Mouse (Mus musculus) ES-E14 (cell line): ENCODE results near the gene R3hdm1. TPM values are rescaled to one million over a fixed set of nuclear protein-coding genes. Genes with fewer than 3 reads are reported as not detected.
"Not testable (repeated sequence)": the region's sequence is repeated elsewhere in the genome, so short reads cannot be mapped to it uniquely, and the experiment has no call there.

Source experiments
- DNase-seq: peaks from one replicate; pipeline ENCODE4 v3.0.0-alpha.2; 2013; ENCODE audit warnings: low read depth, low spot score
- H3K27ac ChIP-seq: 2 replicates; pipeline ENCODE4 v1.5.1; 2012; ENCODE audit warnings: low read depth, mild to moderate bottlenecking, low read length, moderate library complexity, mixed read lengths; ENCODE audit not compliant: poor library complexity, insufficient read depth, severe bottlenecking
- H3K36me3 ChIP-seq: 2 replicates; pipeline ENCODE4 v1.6.1; 2012; ENCODE audit warnings: mild to moderate bottlenecking, low read length, moderate library complexity, mixed read lengths; ENCODE audit not compliant: control insufficient read depth, poor library complexity, insufficient read depth, severe bottlenecking
- H3K4me1 ChIP-seq, 2 experiments: fragments of 150-350 bp in 1 of 2; sonication (generic) in 1 of 2; 2 replicates each; pipeline ENCODE4 v1.6.1; 2012; ENCODE audit warnings: low read length in 2 of 2, mild to moderate bottlenecking in 1 of 2, mixed read lengths in 1 of 2; ENCODE audit not compliant: control insufficient read depth in 2 of 2, insufficient read depth in 2 of 2, poor library complexity in 1 of 2
- H3K4me3 ChIP-seq, 2 experiments: fragments of 150-350 bp in 1 of 2; sonication (generic) in 1 of 2; 2 replicates each; pipeline ENCODE4 v1.5.1; 2012; ENCODE audit warnings: low read length in 2 of 2, low read depth in 1 of 2, mild to moderate bottlenecking in 1 of 2, mixed read lengths in 1 of 2; ENCODE audit not compliant: insufficient read depth in 1 of 2, poor library complexity in 1 of 2, severe bottlenecking in 1 of 2
- H3K9ac ChIP-seq: 2 replicates; pipeline ENCODE4 v1.6.1; 2012; ENCODE audit warnings: low read depth, mild to moderate bottlenecking, low read length, mixed read lengths; ENCODE audit not compliant: poor library complexity, insufficient read depth, severe bottlenecking
- H3K9me3 ChIP-seq: fragments of 150-350 bp; sonication (generic); 2 replicates; pipeline ENCODE4 v1.6.1; 2012; ENCODE audit warnings: low read depth, mild to moderate bottlenecking, low read length; ENCODE audit not compliant: control insufficient read depth, insufficient read depth
- CHD2 ChIP-seq: IDR thresholded peaks from 2 replicates; pipeline ENCODE4 v1.6.1; 2014; ENCODE audit warnings: mild to moderate bottlenecking, low read depth, low read length, inconsistent platforms
- HCFC1 ChIP-seq: IDR thresholded peaks from 2 replicates; pipeline ENCODE4 v1.6.1; 2012; ENCODE audit warnings: low read length, inconsistent platforms, borderline replicate concordance; ENCODE audit not compliant: insufficient read depth
- MAFK ChIP-seq: IDR thresholded peaks from 2 replicates; pipeline ENCODE4 v1.6.1; 2014; ENCODE audit warnings: mild to moderate bottlenecking, low read depth, low read length, inconsistent platforms; ENCODE audit not compliant: insufficient read depth
- ZC3H11A ChIP-seq: IDR thresholded peaks from 2 replicates; pipeline ENCODE4 v1.6.1; 2012; ENCODE audit warnings: low read depth, mild to moderate bottlenecking, inconsistent platforms, low read length, borderline replicate concordance
- ZNF384 ChIP-seq: IDR thresholded peaks from 2 replicates; pipeline ENCODE4 v1.6.1; 2012; ENCODE audit warnings: low read depth, low read length, inconsistent platforms
- in situ Hi-C, 2 experiments: fragments of 600-800 bp; cut with MboI; formaldehyde crosslinking; loops; one replicate each; pipeline ENCODE4 v1.15.1; 2025; ENCODE audit warnings: low sequenced_read_pairs in 2 of 2, inconsistent platforms in 1 of 2; ENCODE audit not compliant: unreplicated experiment in 2 of 2
- total RNA-seq: library from RNA; depleted of rRNA; stranded (reverse); fragments of 300-350 nt; gene quantifications from 2 replicates; pipeline ENCODE4 v1.2.3, GENCODE M21; 2012

R3hdm1 gene
- total RNA-seq, 1 experiment = 56.6 TPM

DNA sequence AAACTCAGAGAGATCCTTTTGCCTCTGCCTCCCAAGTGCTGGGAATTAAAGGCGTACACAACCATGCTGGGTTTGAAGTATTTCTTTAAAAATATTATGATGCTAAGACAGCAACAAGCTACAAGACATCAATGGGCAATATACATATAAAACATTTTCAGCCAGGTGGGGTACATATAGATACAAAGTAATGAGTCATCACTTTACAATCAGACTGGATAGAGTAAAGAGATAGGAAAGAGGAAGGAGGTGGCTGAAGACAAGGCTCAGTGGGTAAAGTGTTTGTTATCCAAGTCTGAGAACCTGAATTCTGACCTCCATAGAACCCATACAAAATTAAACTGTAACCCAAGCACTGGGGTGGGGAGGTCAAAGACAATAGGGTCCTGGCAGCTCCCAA lies 4.8 kb upstream of the R3hdm1 start:
- DNase-seq = no peak
- H3K9me3 ChIP-seq = no peaks in the 10 kb centered on the region
- peak overlapping the region; percentile 44; the same call in 1 of the 2 replicates for H3K27ac ChIP-seq
- no peaks in the 10 kb centered on the region for H3K36me3 ChIP-seq
- no peak overlapping the region for H3K4me3 ChIP-seq
- peaks cover 10 to 12% of the 10 kb centered on the region in 2 experiments for H3K4me1 ChIP-seq
- in situ Hi-C loops = no loop called here
- H3K9ac ChIP-seq = no peak overlapping the region
- no peak for TF ChIP-seq ZC3H11A
- TF ChIP-seq CHD2 = no peak
- no peak for TF ChIP-seq HCFC1
- no peak for TF ChIP-seq MAFK
- no peak for TF ChIP-seq ZNF384

DNA sequence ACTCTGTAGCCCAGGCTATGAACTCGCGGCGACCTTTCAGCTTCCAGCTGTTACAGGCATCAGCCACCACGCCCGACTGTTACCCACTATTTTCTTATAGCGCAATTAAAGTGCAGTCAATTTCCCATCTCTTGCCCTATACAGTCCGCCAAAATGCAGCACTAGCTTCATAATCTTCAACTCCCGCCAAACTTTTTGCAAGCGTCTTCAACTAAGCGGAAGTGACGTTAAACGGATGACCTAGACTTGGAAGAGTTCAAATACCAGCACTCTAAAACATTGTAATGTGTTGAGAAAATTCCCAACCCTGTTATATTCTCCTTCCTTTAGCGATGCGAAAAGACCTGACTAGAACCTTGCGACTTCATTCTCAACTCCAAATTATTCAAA lies 855 bp upstream of the R3hdm1 start:
- Histone ChIP-seq H3K9ac (peak overlapping the region; percentile 82), H3K4me3 (peak overlapping the region; percentile 77 to 85), H3K27ac (no peak overlapping the region; the same call in 1 of the 2 replicates), H3K4me1 (peaks cover 8% of the 10 kb centered on the region in 2 experiments), H3K36me3 (no peaks in the 10 kb centered on the region), H3K9me3 (no peaks in the 10 kb centered on the region)
- DNase-seq = no peak
- in situ Hi-C loops = no loop called here
- TF ChIP-seq ZC3H11A (no peak), ZNF384 (no peak), CHD2 (no peak), MAFK (no peak), HCFC1 (no peak)

DNA sequence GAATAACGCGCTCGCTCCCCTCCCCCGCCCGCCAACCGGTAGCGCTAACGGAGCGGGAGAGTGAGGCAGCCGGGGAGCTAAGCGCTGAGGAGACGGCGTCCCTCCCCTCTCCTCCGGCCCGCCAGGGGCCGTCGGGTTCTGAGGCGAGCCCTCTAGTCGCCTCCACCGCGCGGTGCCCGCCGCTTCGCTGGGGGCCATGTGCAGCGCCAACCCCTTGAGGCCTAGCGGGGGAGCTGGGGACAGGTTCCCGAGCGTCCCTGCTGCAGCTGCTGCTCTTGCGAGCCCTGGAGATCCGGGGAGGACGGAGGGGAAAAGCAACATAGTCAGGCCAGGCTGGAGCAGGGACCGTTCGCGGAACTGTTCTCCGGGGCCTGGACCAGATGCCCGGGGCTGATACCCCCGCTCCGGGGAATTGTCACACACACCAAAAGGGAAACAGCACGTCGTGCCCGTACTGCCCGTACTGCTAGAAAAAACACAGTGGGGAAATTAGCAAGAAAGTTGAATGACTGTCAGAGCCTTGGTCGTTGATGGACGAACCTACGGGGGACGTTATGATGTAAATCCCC lies 503 bp downstream of the R3hdm1 start:
- in situ Hi-C loops = no loop called here
- no peaks in the 10 kb centered on the region for H3K9me3 ChIP-seq
- H3K27ac ChIP-seq = peak overlapping the region; percentile 64; the same call in 1 of the 2 replicates
- peaks cover 8 to 9% of the 10 kb centered on the region in 2 experiments for H3K4me1 ChIP-seq
- H3K4me3 ChIP-seq = peak overlapping the region; percentile 91 to 98
- DNase-seq = no peak
- H3K9ac ChIP-seq = peak overlapping the region; percentile 79
- TF ChIP-seq HCFC1 (0 out of 2 replicates have a peak, but pooled peaks have one; percentile 3), ZC3H11A (no peak)
- H3K36me3 ChIP-seq = no peaks in the 10 kb centered on the region

DNA sequence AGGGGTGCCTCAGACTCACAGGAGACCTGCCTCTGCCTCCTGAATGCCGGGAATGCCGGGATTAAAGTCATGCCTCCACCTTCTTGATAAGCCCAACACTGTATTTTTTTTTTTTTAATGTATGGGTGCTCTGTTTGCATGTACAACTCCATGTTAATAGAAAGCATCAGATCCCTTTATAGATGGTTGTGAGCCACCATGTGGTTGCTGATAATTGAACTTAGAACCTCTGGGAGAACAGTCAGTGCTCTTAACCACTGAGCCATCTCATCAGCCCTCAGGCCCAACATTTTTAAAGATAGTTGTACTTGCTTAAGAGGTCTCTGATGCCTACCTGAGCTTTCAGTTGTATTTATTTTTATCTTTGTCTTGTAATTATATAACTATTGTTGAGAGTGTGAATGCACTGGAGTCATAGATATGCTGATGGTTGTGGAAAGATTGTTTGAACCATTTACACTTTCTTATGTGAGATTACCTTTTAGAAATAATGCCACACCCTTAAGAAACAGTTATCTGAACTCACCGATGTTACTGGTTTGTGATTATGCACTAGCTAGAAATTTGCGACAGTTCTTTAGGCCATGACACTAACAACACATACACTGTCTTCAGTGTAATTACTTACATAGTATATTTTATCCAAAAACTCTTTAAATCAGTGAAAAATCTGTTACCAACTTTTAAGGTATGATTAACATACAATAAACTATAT lies 18.0 kb downstream of the R3hdm1 start:
- Histone ChIP-seq H3K27ac (no peak overlapping the region), H3K9ac (no peak overlapping the region), H3K4me3 (no peak overlapping the region), H3K4me1 (no peaks in the 10 kb centered on the region), H3K36me3 (no peaks in the 10 kb centered on the region), H3K9me3 (no peaks in the 10 kb centered on the region)
- DNase-seq = no peak
- in situ Hi-C loops = no loop called here
- TF ChIP-seq HCFC1 (no peak), CHD2 (no peak), ZC3H11A (no peak), MAFK (no peak), ZNF384 (no peak)

DNA sequence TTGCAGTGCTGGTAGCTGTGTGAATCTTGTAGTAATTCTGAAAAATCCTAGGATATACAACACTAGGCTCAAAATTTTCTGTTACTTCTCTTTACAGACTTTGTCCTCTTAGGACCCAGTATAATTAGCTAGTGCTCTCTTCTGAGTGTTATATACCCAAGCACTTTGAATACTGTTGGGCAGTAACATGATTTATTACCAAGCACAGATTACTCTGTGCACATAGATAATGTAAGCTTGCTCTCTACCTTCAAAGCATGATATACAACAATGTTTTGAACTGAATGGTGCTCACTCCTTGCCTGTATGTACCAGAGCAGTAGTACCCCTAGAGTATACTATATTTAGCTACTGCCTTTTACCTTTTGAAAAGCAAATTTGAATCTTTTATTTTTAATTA lies 33.1 kb downstream of the R3hdm1 start:
- H3K4me3 ChIP-seq, H3K36me3 ChIP-seq, H3K4me1 ChIP-seq, H3K9ac ChIP-seq, in situ Hi-C loops, H3K9me3 ChIP-seq, DNase-seq, H3K27ac ChIP-seq: not testable (repeated sequence)
